Mouse (Mus musculus) midbrain, embryonic 14.5 days (tissue): ENCODE data around the gene Aicda. TPM values are rescaled to one million over a fixed set of nuclear protein-coding genes. Genes with fewer than 3 reads are reported as not detected.
"Not testable (repeated sequence)": the region's sequence is repeated elsewhere in the genome, so short reads cannot be mapped to it uniquely, and the experiment has no call there.

Source experiments
- ATAC-seq: fragments of 200-750 bp; cut with Nextera tagmentation; 2 replicates; pipeline ENCODE4 v1.8.0; 2017; ENCODE audit warnings: moderate number of reproducible peaks, moderate library complexity; ENCODE audit not compliant: low FRiP score, low TSS enrichment
- DNase-seq: peaks from one replicate; pipeline ENCODE4 v3.0.0-alpha.2; 2015
- H3K27ac ChIP-seq: fragments of 300-500 bp; sonication (generic); replicated peaks from 2 replicates; pipeline ENCODE4 v1.5.1; 2014; ENCODE audit warnings: mild to moderate bottlenecking, low read depth, low read length, moderate library complexity
- H3K27me3 ChIP-seq: fragments of 300-500 bp; sonication (generic); 2 replicates; pipeline ENCODE4 v1.6.1; 2014; ENCODE audit warnings: low read length, control low read depth, mixed read lengths; ENCODE audit not compliant: control insufficient read depth, insufficient read depth
- H3K36me3 ChIP-seq: fragments of 300-500 bp; sonication (generic); 2 replicates; pipeline ENCODE4 v1.6.1; 2014; ENCODE audit warnings: low read length, control low read depth; ENCODE audit not compliant: control insufficient read depth, insufficient read depth
- H3K4me1 ChIP-seq: fragments of 300-500 bp; sonication (generic); 2 replicates; pipeline ENCODE4 v1.6.1; 2014; ENCODE audit warnings: mild to moderate bottlenecking, antibody characterized with exemption, low read length, control low read depth; ENCODE audit not compliant: control insufficient read depth, insufficient read depth
- H3K4me2 ChIP-seq: fragments of 300-500 bp; sonication (generic); 2 replicates; pipeline ENCODE4 v1.6.1; 2014; ENCODE audit warnings: mild to moderate bottlenecking, low read length, moderate library complexity
- H3K4me3 ChIP-seq: fragments of 300-500 bp; sonication (generic); replicated peaks from 2 replicates; pipeline ENCODE4 v1.5.1; 2014; ENCODE audit warnings: low read depth, low read length
- H3K9ac ChIP-seq: fragments of 300-500 bp; sonication (generic); replicated peaks from 2 replicates; pipeline ENCODE4 v1.6.1; 2014; ENCODE audit warnings: mild to moderate bottlenecking, low read length, moderate library complexity
- H3K9me3 ChIP-seq: fragments of 300-500 bp; sonication (generic); 2 replicates; pipeline ENCODE4 v1.6.1; 2016; ENCODE audit warnings: low read length, control low read depth, mixed read lengths; ENCODE audit not compliant: control insufficient read depth
- WGBS: fragments of 180-500 bp; shearing (Covaris S2); extraction: QIAGEN DNeasy Blood & Tissue Kit; methylation state at CpG from one replicate; pipeline ENCODE4 v1.1.7; 2014; 5-methylcytosine and 5-hydroxymethylcytosine counted together
- polyA plus RNA-seq: library from polyadenylated mRNA; unstranded; fragments of >200 nt; fragmentation: Nextera tagmentation; extraction: Ambion mirVana; gene quantifications from 2 replicates; pipeline ENCODE4 v1.2.1, GENCODE M21; 2014

Gene Aicda
- polyA plus RNA-seq, 1 experiment from 2014 or later, result 0.95 TPM

DNA sequence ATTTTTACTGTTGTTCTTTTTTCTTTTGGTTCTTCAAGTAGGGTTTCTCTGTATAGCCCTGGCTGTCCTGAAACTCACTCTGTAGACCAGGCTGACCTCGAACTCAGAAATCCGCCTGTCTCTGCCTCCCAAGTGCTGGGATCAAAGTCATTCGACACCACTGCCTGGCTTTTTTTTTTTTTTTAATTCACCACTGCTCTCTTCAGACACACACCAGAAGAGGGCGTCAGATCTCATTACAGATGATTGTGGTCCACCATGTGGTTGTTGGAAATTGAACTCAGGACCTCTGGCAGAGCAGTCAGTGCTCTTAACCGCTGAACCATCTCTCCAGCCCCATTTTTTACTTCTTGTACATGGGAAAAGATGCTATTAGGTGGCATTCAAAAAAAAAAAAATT, 11.1 kb upstream of the Aicda start:
- not testable (repeated sequence) for H3K36me3 ChIP-seq, H3K27me3 ChIP-seq, H3K27ac ChIP-seq, H3K4me2 ChIP-seq, DNase-seq, H3K4me1 ChIP-seq, H3K9ac ChIP-seq, H3K9me3 ChIP-seq, H3K4me3 ChIP-seq, ATAC-seq
- WGBS, result 84% methylated on average over 5 of the region's 5 CpGs

GRCm38 (mm10) chr6:122543574-122543973, 10.0 kb upstream of the Aicda start:
- Histone ChIP-seq H3K4me1 (no peaks in the 10 kb centered on the region), H3K9ac (no peak overlapping the region), H3K27me3 (no peaks in the 10 kb centered on the region), H3K36me3 (no peaks in the 10 kb centered on the region), H3K9me3 (no peaks in the 10 kb centered on the region), H3K4me3 (no peak overlapping the region), H3K4me2 (no peak overlapping the region), H3K27ac (no peak overlapping the region)
- DNase-seq (no peak), ATAC-seq (no peak)
- WGBS, result 85% methylated on average over 5 of the region's 5 CpGs

DNA sequence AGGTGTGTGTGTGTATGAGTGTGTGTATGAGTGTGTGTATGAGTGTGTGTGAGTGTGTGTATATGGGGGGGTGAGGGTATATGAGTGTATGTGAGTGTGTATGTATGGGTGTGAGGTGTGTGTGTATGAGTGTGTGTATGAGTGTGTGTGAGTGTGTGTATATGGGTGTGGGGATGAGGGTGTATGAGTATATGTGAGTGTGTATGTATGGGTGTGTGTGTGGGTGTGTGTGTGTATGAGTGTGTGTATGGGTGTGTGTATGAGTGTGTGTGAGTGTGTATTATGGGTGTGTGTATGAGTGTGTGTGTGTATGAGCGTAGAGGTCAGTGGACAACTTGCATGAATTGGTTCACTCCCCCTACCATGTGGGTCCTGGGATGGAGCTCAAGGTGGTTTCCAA, 8.9 kb upstream of the Aicda start:
- DNase-seq, result no peak
- no peak for ATAC-seq
- Histone ChIP-seq H3K36me3 (no peaks in the 10 kb centered on the region), H3K4me2 (no peak overlapping the region), H3K27me3 (no peaks in the 10 kb centered on the region), H3K4me3 (no peak overlapping the region), H3K9ac (no peak overlapping the region), H3K4me1 (no peaks in the 10 kb centered on the region), H3K27ac (no peak overlapping the region), H3K9me3 (no peaks in the 10 kb centered on the region)
- 93% methylated on average over 1 of the region's 1 CpGs for WGBS

GRCm38 (mm10) chr6:122545289-122545882, 8.2 kb upstream of the Aicda start:
- H3K4me1 ChIP-seq, result no peaks in the 10 kb centered on the region
- no peaks in the 10 kb centered on the region for H3K36me3 ChIP-seq
- H3K27ac ChIP-seq, result no peak overlapping the region
- no peak overlapping the region for H3K9ac ChIP-seq
- H3K4me3 ChIP-seq, result no peak overlapping the region
- H3K9me3 ChIP-seq, result no peaks in the 10 kb centered on the region
- no peak overlapping the region for H3K4me2 ChIP-seq
- H3K27me3 ChIP-seq, result no peaks in the 10 kb centered on the region
- ATAC-seq (no peak), DNase-seq (no peak)
- 83% methylated on average over 9 of the region's 9 CpGs for WGBS

GRCm38 (mm10) chr6:122545948-122546347, 7.7 kb upstream of the Aicda start:
- no peak overlapping the region for H3K27ac ChIP-seq
- no peak for DNase-seq
- no peaks in the 10 kb centered on the region for H3K27me3 ChIP-seq
- H3K4me3 ChIP-seq, result no peak overlapping the region
- H3K4me1 ChIP-seq, result no peaks in the 10 kb centered on the region
- ATAC-seq, result no peak
- H3K9ac ChIP-seq, result no peak overlapping the region
- H3K4me2 ChIP-seq, result no peak overlapping the region
- no peaks in the 10 kb centered on the region for H3K36me3 ChIP-seq
- H3K9me3 ChIP-seq, result no peaks in the 10 kb centered on the region
- 87% methylated on average over 10 of the region's 10 CpGs for WGBS

DNA sequence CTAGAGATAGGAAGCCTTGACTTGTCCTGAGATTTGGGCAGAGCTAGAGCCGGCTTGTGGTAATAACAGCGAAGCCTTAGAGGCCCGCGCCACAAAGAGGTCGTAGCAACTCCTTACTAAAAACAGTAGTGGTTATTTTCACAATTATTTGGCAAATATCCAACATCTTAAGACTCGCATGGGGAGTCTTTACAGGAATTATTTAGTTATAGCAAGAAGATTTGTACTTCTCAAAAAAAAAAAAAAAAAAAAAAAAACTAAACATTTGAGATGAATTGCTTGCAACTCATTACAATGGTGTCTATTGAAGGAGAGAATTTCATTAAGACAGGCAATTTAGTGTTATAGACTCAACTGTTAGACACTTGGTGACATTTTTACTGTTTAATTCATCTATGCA, 501 bp downstream of the Aicda start:
- Histone ChIP-seq H3K27ac (no peak overlapping the region), H3K27me3 (no peaks in the 10 kb centered on the region), H3K36me3 (no peaks in the 10 kb centered on the region), H3K9me3 (no peaks in the 10 kb centered on the region), H3K9ac (no peak overlapping the region), H3K4me1 (0 out of 2 replicates have a peak, but pooled peaks cover 3% of the 10 kb centered on the region), H3K4me3 (no peak overlapping the region), H3K4me2 (no peak overlapping the region)
- 85% methylated on average over 6 of the region's 6 CpGs for WGBS
- DNase-seq (no peak), ATAC-seq (no peak)

DNA sequence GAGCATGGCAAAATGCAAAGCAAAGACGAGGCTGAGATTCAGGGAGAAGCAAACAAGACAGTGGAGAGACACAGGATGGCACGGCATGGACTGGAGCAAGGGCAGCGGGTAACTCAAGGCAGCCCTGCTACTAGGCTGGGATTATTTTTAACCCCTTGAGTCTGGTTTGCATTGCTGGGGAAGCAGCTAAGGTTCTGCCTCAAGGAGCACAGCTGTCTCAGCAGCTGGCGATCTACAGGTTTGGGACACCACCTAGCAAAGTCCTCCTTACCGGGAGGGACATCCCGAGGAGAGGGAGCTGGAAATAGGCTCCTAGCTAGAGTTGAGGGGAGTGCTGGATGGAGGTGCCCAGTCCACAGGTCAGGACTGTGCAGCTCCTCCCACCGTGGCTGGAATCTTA, 1.7 kb downstream of the Aicda start:
- DNase-seq (no peak), ATAC-seq (no peak)
- Histone ChIP-seq H3K36me3 (no peaks in the 10 kb centered on the region), H3K27me3 (no peaks in the 10 kb centered on the region), H3K4me3 (no peak overlapping the region), H3K4me1 (0 out of 2 replicates have a peak, but pooled peaks cover 3% of the 10 kb centered on the region), H3K9ac (no peak overlapping the region), H3K4me2 (no peak overlapping the region), H3K9me3 (no peaks in the 10 kb centered on the region), H3K27ac (no peak overlapping the region)
- 48% methylated on average over 7 of the region's 7 CpGs for WGBS

DNA sequence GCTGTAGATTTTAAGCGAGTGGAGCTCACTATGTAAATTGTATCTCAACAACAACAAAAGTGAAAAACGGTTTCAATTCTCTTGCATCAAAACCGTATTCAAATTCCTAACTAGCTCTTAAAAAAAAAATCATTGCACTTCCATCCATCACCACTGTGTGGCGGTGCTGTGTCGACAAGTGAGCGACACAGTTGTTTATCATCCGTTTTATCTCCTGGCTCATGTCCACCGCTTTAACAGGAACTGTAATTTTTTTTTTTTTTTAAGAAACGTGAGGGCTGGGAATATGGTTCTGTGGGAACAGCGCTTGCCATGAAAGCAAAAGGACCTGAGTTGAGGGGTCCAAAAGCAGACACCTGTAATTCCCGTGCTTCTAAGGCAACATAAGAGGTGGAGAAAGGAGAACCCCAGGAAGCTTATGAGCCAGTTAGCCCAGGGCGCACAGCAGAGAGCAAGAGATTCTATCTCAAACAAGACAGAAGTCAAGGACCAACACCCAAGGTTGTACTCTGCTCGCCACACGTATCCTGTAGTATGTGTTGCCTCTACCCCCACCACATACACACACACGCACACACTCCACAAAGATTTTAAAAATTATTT, 3.5 kb downstream of the Aicda start:
- no peak overlapping the region for H3K27ac ChIP-seq
- DNase-seq, result peak; percentile 89
- H3K4me2 ChIP-seq, result peak overlapping the region; percentile 47
- no peak for ATAC-seq
- 0 out of 2 replicates have a peak, but pooled peaks cover 3% of the 10 kb centered on the region for H3K4me1 ChIP-seq
- H3K4me3 ChIP-seq, result peak overlapping the region; percentile 19; the same call in 1 of the 2 replicates
- no peaks in the 10 kb centered on the region; the same call in 1 of the 2 replicates for H3K27me3 ChIP-seq
- H3K9me3 ChIP-seq, result no peaks in the 10 kb centered on the region
- H3K9ac ChIP-seq, result no peak overlapping the region; the same call in 1 of the 2 replicates
- WGBS, result 25% methylated on average over 15 of the region's 15 CpGs
- H3K36me3 ChIP-seq, result no peaks in the 10 kb centered on the region

GRCm38 (mm10) chr6:122560427-122560826, 6.8 kb downstream of the Aicda start:
- WGBS, result 15% methylated on average over 17 of the region's 17 CpGs
- Histone ChIP-seq H3K27me3 (no peaks in the 10 kb centered on the region; the same call in 1 of the 2 replicates), H3K4me3 (0 out of 2 replicates have a peak overlapping the region, but pooled peaks have one; percentile 9), H3K27ac (no peak overlapping the region), H3K4me1 (0 out of 2 replicates have a peak, but pooled peaks cover 3% of the 10 kb centered on the region), H3K36me3 (no peaks in the 10 kb centered on the region), H3K4me2 (peak overlapping the region; percentile 43), H3K9me3 (no peaks in the 10 kb centered on the region), H3K9ac (no peak overlapping the region)
- DNase-seq (peak; percentile 94), ATAC-seq (peak; percentile 43; the same call in 1 of the 2 replicates)
